Mouse (Mus musculus) kidney, adult 2 months (tissue): Measurements from ENCODE around the gene Ubtd2. TPM values are rescaled to one million over a fixed set of nuclear protein-coding genes. Genes with fewer than 3 reads are reported as not detected.
A peak's percentile ranks its signal among the peaks of the same experiment; 100 is the strongest.

ENCODE experiments used
- DNase-seq: peaks from one replicate; pipeline ENCODE4 v3.0.0; 2021
- H3K27ac ChIP-seq: fragments of 200-500 bp; 2 replicates; pipeline ENCODE4 v1.5.1; 2012; ENCODE audit warnings: low read depth, low read length, control low read depth, inconsistent platforms; ENCODE audit not compliant: insufficient read depth
- H3K27me3 ChIP-seq: fragments of 200-500 bp; replicated peaks from 2 replicates; pipeline ENCODE4 v1.6.1; 2012; ENCODE audit warnings: mild to moderate bottlenecking, moderate library complexity, low read length, inconsistent platforms; ENCODE audit not compliant: control insufficient read depth, insufficient read depth
- H3K36me3 ChIP-seq: fragments of 200-500 bp; 2 replicates; pipeline ENCODE4 v1.6.1; 2012; ENCODE audit warnings: mild to moderate bottlenecking, moderate library complexity, low read length, inconsistent platforms; ENCODE audit not compliant: control insufficient read depth, insufficient read depth
- H3K4me1 ChIP-seq: fragments of 200-500 bp; 2 replicates; pipeline ENCODE4 v1.6.1; 2011; ENCODE audit warnings: low read length; ENCODE audit not compliant: control insufficient read depth, insufficient read depth
- H3K4me3 ChIP-seq: fragments of 200-500 bp; 2 replicates; pipeline ENCODE4 v1.5.1; 2011; ENCODE audit warnings: mild to moderate bottlenecking, low read depth, low read length, control low read depth; ENCODE audit not compliant: insufficient read depth
- CTCF ChIP-seq: fragments of 200-500 bp; conservative IDR thresholded peaks from 2 replicates; pipeline ENCODE4 v1.5.1; 2011; ENCODE audit warnings: low read depth, mild to moderate bottlenecking, control low read depth, low read length, moderate library complexity, mixed read lengths; ENCODE audit not compliant: insufficient read depth, insufficient read length
- POLR2A ChIP-seq: fragments of 200-500 bp; IDR thresholded peaks from one replicate; pipeline ENCODE4 v1.6.1; 2011; ENCODE audit warnings: low read depth, low read length, control low read depth
- WGBS: fragments of 180-500 bp; shearing (Covaris S2); methylation state at CpG from one replicate; pipeline ENCODE4 v1.1.7; 2018; 5-methylcytosine and 5-hydroxymethylcytosine counted together
- polyA plus RNA-seq: library from polyadenylated mRNA; depleted of rRNA; stranded (reverse); fragments of >200 nt; gene quantifications from 2 replicates; pipeline ENCODE4 v1.2.3, GENCODE M21; 2012

Ubtd2 gene
- polyA plus RNA-seq, 1 experiment: 4.6 TPM

- DNase-seq: no peak
- H3K27ac ChIP-seq: no peak overlapping the region
- H3K27me3 ChIP-seq: no peaks in the 10 kb centered on the region
- WGBS: 93% methylated on average over 3 of the region's 3 CpGs
- H3K4me1 ChIP-seq: no peaks in the 10 kb centered on the region
- H3K36me3 ChIP-seq: no peaks in the 10 kb centered on the region
- H3K4me3 ChIP-seq: no peak overlapping the region
- TF ChIP-seq CTCF (no peak), POLR2A (no peak)
Measured at GRCm38 (mm10) chr11:32487501-32487900, 32.3 kb downstream of the Ubtd2 start.

- TF ChIP-seq POLR2A: no peak
- no peak for TF ChIP-seq CTCF
- no peak for DNase-seq
- no peak overlapping the region for H3K4me3 ChIP-seq
- H3K36me3 ChIP-seq: no peaks in the 10 kb centered on the region
- H3K27ac ChIP-seq: no peak overlapping the region
- no peaks in the 10 kb centered on the region for H3K4me1 ChIP-seq
- no peaks in the 10 kb centered on the region for H3K27me3 ChIP-seq
Measured at GRCm38 (mm10) chr11:32488344-32488743, 33.2 kb downstream of the Ubtd2 start.

GRCm38 (mm10) chr11:32488808-32489670 lies 33.9 kb downstream of the Ubtd2 start:
- no peaks in the 10 kb centered on the region for H3K36me3 ChIP-seq
- H3K27me3 ChIP-seq: no peaks in the 10 kb centered on the region
- H3K27ac ChIP-seq: no peak overlapping the region
- no peak for DNase-seq
- no peak overlapping the region for H3K4me3 ChIP-seq
- H3K4me1 ChIP-seq: no peaks in the 10 kb centered on the region
- no peak for TF ChIP-seq POLR2A
- no peak for TF ChIP-seq CTCF
- WGBS: 73% methylated on average over 5 of the region's 5 CpGs

- no peak overlapping the region for H3K27ac ChIP-seq
- H3K36me3 ChIP-seq: no peaks in the 10 kb centered on the region
Measured at GRCm38 (mm10) chr11:32491079-32491478, 35.9 kb downstream of the Ubtd2 start.

GRCm38 (mm10) chr11:32493312-32493711 lies 38.1 kb downstream of the Ubtd2 start:
- peak; percentile 45 for DNase-seq
- no peaks in the 10 kb centered on the region for H3K27me3 ChIP-seq

More at GRCm38 (mm10) chr11:32491079-32491478, 35.9 kb downstream of the Ubtd2 start:
- no peak for TF ChIP-seq CTCF
- WGBS: 95% methylated on average over 2 of the region's 2 CpGs
- DNase-seq: no peak
- no peak overlapping the region for H3K4me3 ChIP-seq
- H3K27me3 ChIP-seq: no peaks in the 10 kb centered on the region
- no peaks in the 10 kb centered on the region for H3K4me1 ChIP-seq

GRCm38 (mm10) chr11:32495283-32495682 lies 40.1 kb downstream of the Ubtd2 start:
- no peak for DNase-seq
- TF ChIP-seq POLR2A: no peak
- no peak for TF ChIP-seq CTCF
- no peaks in the 10 kb centered on the region for H3K27me3 ChIP-seq
- H3K4me3 ChIP-seq: no peak overlapping the region
- 82% methylated on average over 2 of the region's 2 CpGs for WGBS
- no peaks in the 10 kb centered on the region for H3K4me1 ChIP-seq
- H3K27ac ChIP-seq: no peak overlapping the region
- no peaks in the 10 kb centered on the region for H3K36me3 ChIP-seq

More at GRCm38 (mm10) chr11:32493312-32493711, 38.1 kb downstream of the Ubtd2 start:
- Histone ChIP-seq H3K36me3 (no peaks in the 10 kb centered on the region), H3K4me3 (no peak overlapping the region), H3K4me1 (no peaks in the 10 kb centered on the region), H3K27ac (no peak overlapping the region)
- TF ChIP-seq POLR2A: no peak
- TF ChIP-seq CTCF: no peak

- Histone ChIP-seq H3K4me1 (no peaks in the 10 kb centered on the region), H3K4me3 (no peak overlapping the region), H3K27ac (no peak overlapping the region), H3K36me3 (no peaks in the 10 kb centered on the region), H3K27me3 (no peaks in the 10 kb centered on the region)
- WGBS: 84% methylated on average over 7 of the region's 7 CpGs
- DNase-seq: peak; percentile 22
- TF ChIP-seq POLR2A (no peak), CTCF (no peak)
Measured at GRCm38 (mm10) chr11:32498757-32499535, 43.8 kb downstream of the Ubtd2 start.
